Mouse (Mus musculus): ENCODE measurements around the gene Urad. TPM values are rescaled to one million over a fixed set of nuclear protein-coding genes. Genes with fewer than 3 reads are reported as not detected.
A peak's percentile ranks its signal among the peaks of the same experiment; 100 is the strongest.

Gene Urad
- polyA plus RNA-seq, 1 experiment from 2014 or later: not detected

GRCm38 (mm10) chr5:147345981-147346380, 23.7 kb upstream of the Urad start:
- H3K27ac ChIP-seq: no peak overlapping the region
- no peaks in the 10 kb centered on the region for H3K9me3 ChIP-seq (replicated peaks)
- DNase-seq (ENCODE audit: low spot score): no peak
- H3K27me3 ChIP-seq (ENCODE audit: low read depth, poor library complexity, severe bottlenecking): no peaks in the 10 kb centered on the region
- peaks cover 15% of the 10 kb centered on the region for H3K4me1 ChIP-seq
- no peaks in the 10 kb centered on the region for H3K36me3 ChIP-seq
- no peak overlapping the region for H3K4me3 ChIP-seq
- WGBS: 63% methylated on average over 1 of the region's 1 CpGs

- H3K4me3 ChIP-seq: no peak overlapping the region
- H3K36me3 ChIP-seq: no peaks in the 10 kb centered on the region
- no peaks in the 10 kb centered on the region for H3K27me3 ChIP-seq (ENCODE audit: low read depth, poor library complexity, severe bottlenecking)
- peaks cover 18% of the 10 kb centered on the region for H3K4me1 ChIP-seq
- H3K27ac ChIP-seq: no peak overlapping the region
- no peaks in the 10 kb centered on the region for H3K9me3 ChIP-seq (replicated peaks)
- DNase-seq (ENCODE audit: low spot score): no peak
- 92% methylated on average over 10 of the region's 10 CpGs for WGBS
Observed at GRCm38 (mm10) chr5:147343904-147344303, 21.7 kb upstream of the Urad start.

GRCm38 (mm10) chr5:147342901-147343300, 20.7 kb upstream of the Urad start:
- 91% methylated on average over 6 of the region's 6 CpGs for WGBS
- Histone ChIP-seq H3K36me3 (no peaks in the 10 kb centered on the region), H3K27ac (no peak overlapping the region), H3K4me3 (no peak overlapping the region), H3K9me3 (replicated peaks) (no peaks in the 10 kb centered on the region), H3K27me3 (ENCODE audit: low read depth, poor library complexity, severe bottlenecking) (no peaks in the 10 kb centered on the region), H3K4me1 (peaks cover 9% of the 10 kb centered on the region)
- DNase-seq (ENCODE audit: low spot score): no peak

- DNase-seq (ENCODE audit: low spot score): no peak
- Histone ChIP-seq H3K9me3 (replicated peaks) (no peaks in the 10 kb centered on the region), H3K36me3 (no peaks in the 10 kb centered on the region), H3K27me3 (ENCODE audit: low read depth, poor library complexity, severe bottlenecking) (no peaks in the 10 kb centered on the region), H3K4me1 (peaks cover 6% of the 10 kb centered on the region; the same call in 1 of the 2 replicates), H3K27ac (no peak overlapping the region), H3K4me3 (no peak overlapping the region)
- WGBS: 64% methylated on average over 13 of the region's 13 CpGs
Observed at GRCm38 (mm10) chr5:147340741-147341414, 18.6 kb upstream of the Urad start.

GRCm38 (mm10) chr5:147339560-147339959, 17.3 kb upstream of the Urad start:
- Histone ChIP-seq H3K4me3 (no peak overlapping the region), H3K9me3 (replicated peaks) (no peaks in the 10 kb centered on the region), H3K4me1 (peaks cover 7% of the 10 kb centered on the region), H3K27ac (no peak overlapping the region), H3K36me3 (no peaks in the 10 kb centered on the region), H3K27me3 (ENCODE audit: low read depth, poor library complexity, severe bottlenecking) (no peaks in the 10 kb centered on the region)
- DNase-seq (ENCODE audit: low spot score): no peak
- WGBS: 87% methylated on average over 11 of the region's 11 CpGs

- Histone ChIP-seq H3K4me1 (peaks cover 12% of the 10 kb centered on the region), H3K27ac (no peak overlapping the region), H3K36me3 (no peaks in the 10 kb centered on the region), H3K27me3 (ENCODE audit: low read depth, poor library complexity, severe bottlenecking) (no peaks in the 10 kb centered on the region), H3K4me3 (no peak overlapping the region), H3K9me3 (replicated peaks) (no peaks in the 10 kb centered on the region)
- DNase-seq (ENCODE audit: low spot score): no peak
- whole genome bisulfite sequencing: 78% methylated on average over 9 of the region's 9 CpGs
Observed at GRCm38 (mm10) chr5:147338967-147339366, 16.7 kb upstream of the Urad start.

GRCm38 (mm10) chr5:147332711-147333110, 10.5 kb upstream of the Urad start:
- no peak overlapping the region for H3K4me3 ChIP-seq
- H3K4me1 ChIP-seq: peaks cover 13% of the 10 kb centered on the region
- no peaks in the 10 kb centered on the region for H3K27me3 ChIP-seq (ENCODE audit: low read depth, poor library complexity, severe bottlenecking)
- H3K9me3 ChIP-seq (replicated peaks): no peaks in the 10 kb centered on the region
- no peak for DNase-seq (ENCODE audit: low spot score)
- no peak overlapping the region for H3K27ac ChIP-seq
- H3K36me3 ChIP-seq: no peaks in the 10 kb centered on the region
- WGBS: 39% methylated on average over 7 of the region's 7 CpGs

- peak; percentile 73 for DNase-seq (ENCODE audit: low spot score)
- H3K36me3 ChIP-seq: no peaks in the 10 kb centered on the region
- no peaks in the 10 kb centered on the region for H3K9me3 ChIP-seq (replicated peaks)
- H3K4me1 ChIP-seq: peaks cover 13% of the 10 kb centered on the region
- no peaks in the 10 kb centered on the region for H3K27me3 ChIP-seq (ENCODE audit: low read depth, poor library complexity, severe bottlenecking)
- H3K27ac ChIP-seq: no peak overlapping the region
- no peak overlapping the region for H3K4me3 ChIP-seq
- WGBS: 45% methylated on average over 2 of the region's 2 CpGs
Observed at GRCm38 (mm10) chr5:147331547-147331946, 9.3 kb upstream of the Urad start.

- H3K4me1 ChIP-seq: peaks cover 13% of the 10 kb centered on the region
- H3K27me3 ChIP-seq (ENCODE audit: low read depth, poor library complexity, severe bottlenecking): no peaks in the 10 kb centered on the region
- WGBS: 84% methylated on average over 11 of the region's 11 CpGs
- H3K36me3 ChIP-seq: no peaks in the 10 kb centered on the region
- H3K27ac ChIP-seq: no peak overlapping the region
- no peak overlapping the region for H3K4me3 ChIP-seq
- DNase-seq (ENCODE audit: low spot score): no peak
- no peaks in the 10 kb centered on the region for H3K9me3 ChIP-seq (replicated peaks)
Observed at GRCm38 (mm10) chr5:147329946-147330345, 7.7 kb upstream of the Urad start.

- no peak for DNase-seq (ENCODE audit: low spot score)
Observed at GRCm38 (mm10) chr5:147327636-147328035, 5.4 kb upstream of the Urad start.

GRCm38 (mm10) chr5:147325931-147326330, 3.7 kb upstream of the Urad start:
- no peak overlapping the region for H3K27ac ChIP-seq
- H3K9me3 ChIP-seq (replicated peaks): no peaks in the 10 kb centered on the region
- 77% methylated on average over 11 of the region's 11 CpGs for WGBS
- 0 out of 2 replicates have a peak, but pooled peaks cover 4% of the 10 kb centered on the region for H3K4me1 ChIP-seq
- peaks cover 29% of the 10 kb centered on the region for H3K27me3 ChIP-seq (ENCODE audit: low read depth, poor library complexity, severe bottlenecking)
- no peak overlapping the region for H3K4me3 ChIP-seq
- no peaks in the 10 kb centered on the region for H3K36me3 ChIP-seq
- no peak for DNase-seq (ENCODE audit: low spot score)

More at GRCm38 (mm10) chr5:147327636-147328035, 5.4 kb upstream of the Urad start:
- peaks cover 5% of the 10 kb centered on the region; the same call in 1 of the 2 replicates for H3K4me1 ChIP-seq
- 87% methylated on average over 5 of the region's 5 CpGs for WGBS
- H3K36me3 ChIP-seq: no peaks in the 10 kb centered on the region
- peaks cover 11% of the 10 kb centered on the region for H3K27me3 ChIP-seq (ENCODE audit: low read depth, poor library complexity, severe bottlenecking)
- H3K4me3 ChIP-seq: no peak overlapping the region
- no peak overlapping the region for H3K27ac ChIP-seq
- no peaks in the 10 kb centered on the region for H3K9me3 ChIP-seq (replicated peaks)

GRCm38 (mm10) chr5:147323237-147323917, 1.1 kb upstream of the Urad start:
- Histone ChIP-seq H3K36me3 (no peaks in the 10 kb centered on the region), H3K27ac (no peak overlapping the region), H3K4me3 (no peak overlapping the region), H3K9me3 (replicated peaks) (no peaks in the 10 kb centered on the region), H3K27me3 (ENCODE audit: low read depth, poor library complexity, severe bottlenecking) (peaks cover 53% of the 10 kb centered on the region), H3K4me1 (0 out of 2 replicates have a peak, but pooled peaks cover 4% of the 10 kb centered on the region)
- WGBS: 20% methylated on average over 17 of the region's 17 CpGs
- DNase-seq (ENCODE audit: low spot score): peak; percentile 89

GRCm38 (mm10) chr5:147319653-147320052, 2.6 kb downstream of the Urad start:
- no peaks in the 10 kb centered on the region for H3K36me3 ChIP-seq
- H3K4me1 ChIP-seq: peaks cover 13% of the 10 kb centered on the region
- no peak for DNase-seq (ENCODE audit: low spot score)
- no peak overlapping the region for H3K4me3 ChIP-seq
- peaks cover 91% of the 10 kb centered on the region for H3K27me3 ChIP-seq (ENCODE audit: low read depth, poor library complexity, severe bottlenecking)
- H3K27ac ChIP-seq: no peak overlapping the region
- no peaks in the 10 kb centered on the region for H3K9me3 ChIP-seq (replicated peaks)

All from limb, embryonic 10.5 days (tissue).